ENCODE assay signal across 19 mouse cellular contexts in the genomic region with DNA sequence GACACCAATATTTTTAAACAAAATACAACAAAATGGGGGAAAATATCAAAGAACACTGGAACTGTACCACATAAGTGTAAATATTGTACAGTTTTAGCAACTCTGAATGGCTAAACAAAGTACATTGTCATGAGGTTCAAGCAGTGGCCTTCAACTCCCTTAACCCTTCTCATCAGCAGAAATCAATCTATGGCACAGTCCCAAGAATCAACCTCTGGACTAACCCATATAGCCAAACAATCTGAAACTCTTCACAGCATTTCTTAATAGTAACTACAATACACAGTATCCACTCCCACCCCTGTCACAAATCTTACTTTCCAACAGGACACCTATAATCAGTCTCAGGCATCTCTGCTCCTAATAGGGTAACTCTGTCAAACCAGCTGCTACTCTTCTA. TPM values are rescaled to one million over a fixed set of nuclear protein-coding genes. Genes with fewer than 3 reads are reported as not detected.
DNase-seq lines count a peak whose midpoint lies in the region; ATAC-seq and TF ChIP-seq lines count a peak whose summit lies in the region.
"Had no signal": no experiment of that assay in that cellular context is flagged by ENCODE, and none has a peak within 500 bp of the region (broad histone marks: within the 10 kb centered on the region; RNA-seq: fewer than 3 reads in every experiment).

No protein-coding gene starts in this region.

- H3K9ac ChIP-seq in liver, embryonic 13.5 days = no peak overlapping the region
- no peak overlapping the region for H3K9ac ChIP-seq in liver, embryonic 11.5 days (ENCODE audit: low read depth, low read length)
- no peak overlapping the region for H3K9ac ChIP-seq in midbrain, embryonic 11.5 days (ENCODE audit: low read length)
- H3K9ac ChIP-seq in midbrain, embryonic 13.5 days (replicated peaks) = no peak overlapping the region
- H3K9ac ChIP-seq in liver, postnatal 0 days (replicated peaks) = no peak overlapping the region
- H3K9ac ChIP-seq: embryonic facial prominence, embryonic 12.5 days; forebrain, embryonic 13.5 days; forebrain, embryonic 15.5 days had no signal

- no peaks in the 10 kb centered on the region for H3K27me3 ChIP-seq in liver, embryonic 13.5 days
- no peaks in the 10 kb centered on the region for H3K27me3 ChIP-seq in liver, embryonic 11.5 days (replicated peaks; ENCODE audit: control insufficient read depth, insufficient read depth, low read length)
- no peaks in the 10 kb centered on the region for H3K27me3 ChIP-seq in midbrain, embryonic 11.5 days (ENCODE audit: control insufficient read depth, insufficient read depth, low read length)
- H3K27me3 ChIP-seq in midbrain, embryonic 13.5 days = no peaks in the 10 kb centered on the region
- no peaks in the 10 kb centered on the region for H3K27me3 ChIP-seq in liver, postnatal 0 days (ENCODE audit: insufficient read depth, low read length)
- H3K27me3 ChIP-seq: embryonic facial prominence, embryonic 12.5 days; forebrain, embryonic 13.5 days; forebrain, embryonic 15.5 days had no signal

- TF ChIP-seq CTCF in liver, postnatal 0 days (IDR thresholded peaks at IDR 0.05; ENCODE audit: low read depth) = no peak
- TF ChIP-seq CTCF in layer of hippocampus, adult 2 months (conservative IDR thresholded peaks at IDR 0.05) = no peak

- no peak overlapping the region for H3K4me2 ChIP-seq in liver, embryonic 13.5 days
- H3K4me2 ChIP-seq in liver, embryonic 11.5 days = no peak overlapping the region
- H3K4me2 ChIP-seq in midbrain, embryonic 11.5 days = no peak overlapping the region
- no peak overlapping the region for H3K4me2 ChIP-seq in midbrain, embryonic 13.5 days (replicated peaks)
- H3K4me2 ChIP-seq in liver, postnatal 0 days (ENCODE audit: low read depth, low read length) = no peak overlapping the region
- H3K4me2 ChIP-seq: embryonic facial prominence, embryonic 12.5 days; forebrain, embryonic 13.5 days; forebrain, embryonic 15.5 days had no signal

- TF ChIP-seq EP300 in liver, postnatal 0 days (IDR thresholded peaks at IDR 0.05; ENCODE audit: low read depth) = no peak

- H3K4me3 ChIP-seq in liver, embryonic 13.5 days (replicated peaks) = no peak overlapping the region
- no peak overlapping the region for H3K4me3 ChIP-seq in liver, embryonic 11.5 days (ENCODE audit: low read depth, low read length)
- H3K4me3 ChIP-seq in midbrain, embryonic 11.5 days (ENCODE audit: low read depth, low read length) = no peak overlapping the region
- no peak overlapping the region for H3K4me3 ChIP-seq in midbrain, embryonic 13.5 days (replicated peaks)
- no peak overlapping the region for H3K4me3 ChIP-seq in liver, postnatal 0 days (ENCODE audit: low read depth, low read length)
- no peak overlapping the region for H3K4me3 ChIP-seq in layer of hippocampus, adult 2 months
- H3K4me3 ChIP-seq: embryonic facial prominence, embryonic 10.5 days; embryonic facial prominence, embryonic 12.5 days; forebrain, embryonic 13.5 days; forebrain, embryonic 15.5 days had no signal

- no peaks in the 10 kb centered on the region for H3K9me3 ChIP-seq in liver, embryonic 13.5 days (replicated peaks)
- no peaks in the 10 kb centered on the region for H3K9me3 ChIP-seq in liver, embryonic 11.5 days (ENCODE audit: control insufficient read depth, low read length)
- H3K9me3 ChIP-seq in midbrain, embryonic 11.5 days (ENCODE audit: control insufficient read depth, low read length) = no peaks in the 10 kb centered on the region
- H3K9me3 ChIP-seq in midbrain, embryonic 13.5 days = no peaks in the 10 kb centered on the region
- H3K9me3 ChIP-seq in liver, postnatal 0 days (ENCODE audit: low read length) = no peaks in the 10 kb centered on the region
- H3K9me3 ChIP-seq: embryonic facial prominence, embryonic 10.5 days; embryonic facial prominence, embryonic 12.5 days; forebrain, embryonic 13.5 days; forebrain, embryonic 15.5 days had no signal

- peaks cover 9% of the 10 kb centered on the region; the same call in 1 of the 2 replicates for H3K4me1 ChIP-seq in liver, embryonic 13.5 days (replicated peaks)
- no peaks in the 10 kb centered on the region for H3K4me1 ChIP-seq in liver, embryonic 11.5 days (replicated peaks; ENCODE audit: control insufficient read depth, insufficient read depth, low read length)
- H3K4me1 ChIP-seq in midbrain, embryonic 11.5 days (ENCODE audit: control insufficient read depth, insufficient read depth, low read length) = no peaks in the 10 kb centered on the region
- H3K4me1 ChIP-seq in midbrain, embryonic 13.5 days (replicated peaks) = 0 out of 2 replicates have a peak, but pooled peaks cover 4% of the 10 kb centered on the region
- peaks cover 12% of the 10 kb centered on the region; the same call in 1 of the 2 replicates for H3K4me1 ChIP-seq in liver, postnatal 0 days (ENCODE audit: insufficient read depth)
- H3K4me1 ChIP-seq: embryonic facial prominence, embryonic 10.5 days; embryonic facial prominence, embryonic 12.5 days; forebrain, embryonic 13.5 days; forebrain, embryonic 15.5 days had no signal

- H3K36me3 ChIP-seq in liver, embryonic 13.5 days = peaks cover 10% of the 10 kb centered on the region
- H3K36me3 ChIP-seq in liver, embryonic 11.5 days (ENCODE audit: control insufficient read depth, insufficient read depth, low read length) = peaks cover 2% of the 10 kb centered on the region; the same call in 1 of the 2 replicates
- H3K36me3 ChIP-seq in midbrain, embryonic 11.5 days (ENCODE audit: control insufficient read depth, insufficient read depth, low read length) = no peaks in the 10 kb centered on the region
- H3K36me3 ChIP-seq in midbrain, embryonic 13.5 days = no peaks in the 10 kb centered on the region
- H3K36me3 ChIP-seq in liver, postnatal 0 days (replicated peaks; ENCODE audit: insufficient read depth, low read length) = peaks cover 9% of the 10 kb centered on the region; the same call in 1 of the 2 replicates
- H3K36me3 ChIP-seq: embryonic facial prominence, embryonic 12.5 days; forebrain, embryonic 15.5 days had no signal

- DNase-seq in liver, embryonic 13.5 days = no peak
- no peak for DNase-seq in liver, embryonic 11.5 days (ENCODE audit: low spot score)
- peak; percentile 2 for DNase-seq in midbrain, embryonic 11.5 days (ENCODE audit: low spot score, missing footprints)
- no peak for DNase-seq in liver, postnatal 0 days
- no peak for DNase-seq in layer of hippocampus, adult 2 months (ENCODE audit: low spot score in 2 of 2)
- DNase-seq: adrenal gland, adult 2 months; adrenal gland, postnatal 10 days; adrenal gland, postnatal 25 days; cerebellum, adult 11 months; cerebellum, adult 18-20 months; cerebellum, adult 8-10 months; cerebellum, postnatal 10 days; cerebellum, postnatal 25 days had no signal

- H3K27ac ChIP-seq in liver, embryonic 13.5 days = no peak overlapping the region
- H3K27ac ChIP-seq in liver, embryonic 11.5 days (ENCODE audit: low read depth, low read length) = no peak overlapping the region
- no peak overlapping the region for H3K27ac ChIP-seq in midbrain, embryonic 11.5 days (ENCODE audit: low read depth, low read length)
- no peak overlapping the region for H3K27ac ChIP-seq in midbrain, embryonic 13.5 days
- H3K27ac ChIP-seq in liver, postnatal 0 days (ENCODE audit: low read depth) = peak overlapping the region; percentile 31
- no peak overlapping the region for H3K27ac ChIP-seq in layer of hippocampus, adult 2 months
- H3K27ac ChIP-seq: embryonic facial prominence, embryonic 10.5 days; embryonic facial prominence, embryonic 12.5 days; forebrain, embryonic 13.5 days; forebrain, embryonic 15.5 days had no signal

- ATAC-seq in liver, embryonic 13.5 days (ENCODE audit: low read depth) = peak; percentile 36; the same call in 1 of the 2 replicates
- no peak for ATAC-seq in liver, embryonic 11.5 days (replicated peaks; ENCODE audit: low FRiP score)
- ATAC-seq in midbrain, embryonic 11.5 days (ENCODE audit: low FRiP score) = no peak
- no peak for ATAC-seq in midbrain, embryonic 13.5 days
- peak; percentile 82 for ATAC-seq in liver, postnatal 0 days
- ATAC-seq: forebrain, embryonic 13.5 days; forebrain, embryonic 15.5 days had no signal

RNA-seq across cellular contexts. Expression of a gene that starts 15.4 kb away (rescaled TPM):
- polyA plus RNA-seq in liver, embryonic 13.5 days (2015; fragmentation: Nextera tagmentation; extraction: Ambion mirVana) = 1.1 and 1.3 TPM in 2 replicates
- polyA plus RNA-seq in liver, embryonic 11.5 days (2014; fragmentation: Nextera tagmentation; extraction: Ambion mirVana) = 2.6 and 3.0 TPM in 2 replicates
- polyA plus RNA-seq in midbrain, embryonic 11.5 days (2014; fragmentation: Nextera tagmentation; extraction: Ambion mirVana) = 3.8 and 4.4 TPM in 2 replicates
- polyA plus RNA-seq in midbrain, embryonic 13.5 days (2015; fragmentation: Nextera tagmentation; extraction: Ambion mirVana) = 5.1 and 5.6 TPM in 2 replicates
- 2.5 and 5.4 TPM in 2 replicates for polyA plus RNA-seq in liver, postnatal 0 days (2015; fragmentation: Nextera tagmentation; extraction: Ambion mirVana)
- 10 to 100 TPM; 22.8 to 25.1 TPM for total RNA-seq in layer of hippocampus, adult 2 months (2021)

RNA-seq across cellular contexts. Expression of a gene that starts 26.8 kb away (rescaled TPM):
- polyA plus RNA-seq in liver, embryonic 13.5 days (2015; fragmentation: Nextera tagmentation; extraction: Ambion mirVana) = 0.37 and 1.1 TPM in 2 replicates
- 0.94 and 2.5 TPM in 2 replicates for polyA plus RNA-seq in liver, embryonic 11.5 days (2014; fragmentation: Nextera tagmentation; extraction: Ambion mirVana)
- 1.1 and 1.4 TPM in 2 replicates for polyA plus RNA-seq in midbrain, embryonic 11.5 days (2014; fragmentation: Nextera tagmentation; extraction: Ambion mirVana)
- 1.0 and 1.5 TPM in 2 replicates for polyA plus RNA-seq in midbrain, embryonic 13.5 days (2015; fragmentation: Nextera tagmentation; extraction: Ambion mirVana)
- 0.22 and 0.40 TPM in 2 replicates for polyA plus RNA-seq in liver, postnatal 0 days (2015; fragmentation: Nextera tagmentation; extraction: Ambion mirVana)
- total RNA-seq in layer of hippocampus, adult 2 months (2021) = 1 to 10 TPM in 1 of 2 experiments, under 1 TPM in 1; 0.98 to 1.4 TPM
- total RNA-seq: ES-E14 had no signal

Comparison
In these comparisons a context has a peak if more than half of its experiments do, and no peak if none do; other contexts are left out.
1. ATAC-seq: peak in liver, embryonic 13.5 days (single experiment) and liver, postnatal 0 days (single experiment); none in liver, embryonic 11.5 days (single experiment), midbrain, embryonic 11.5 days (single experiment) and midbrain, embryonic 13.5 days (single experiment).